Mouse (Mus musculus) pancreas, adult 10 weeks (tissue): ENCODE measurements around the gene Gm5483. TPM values are rescaled to one million over a fixed set of nuclear protein-coding genes. Genes with fewer than 3 reads are reported as not detected.

Experiments
- polyA plus RNA-seq: library from polyadenylated mRNA; stranded (reverse); fragments of 350-450 nt; fragmentation: Illumina TruSeq; extraction: RNeasy Lipid Tissue Mini Kit (QIAGEN cat#74804); gene quantifications from one replicate; pipeline ENCODE4 v1.2.3, GENCODE M21; 2015; ENCODE audit warnings: low read depth, low replicate concordance; ENCODE audit not compliant: insufficient read depth

Gm5483 gene
- not detected for polyA plus RNA-seq

DNA sequence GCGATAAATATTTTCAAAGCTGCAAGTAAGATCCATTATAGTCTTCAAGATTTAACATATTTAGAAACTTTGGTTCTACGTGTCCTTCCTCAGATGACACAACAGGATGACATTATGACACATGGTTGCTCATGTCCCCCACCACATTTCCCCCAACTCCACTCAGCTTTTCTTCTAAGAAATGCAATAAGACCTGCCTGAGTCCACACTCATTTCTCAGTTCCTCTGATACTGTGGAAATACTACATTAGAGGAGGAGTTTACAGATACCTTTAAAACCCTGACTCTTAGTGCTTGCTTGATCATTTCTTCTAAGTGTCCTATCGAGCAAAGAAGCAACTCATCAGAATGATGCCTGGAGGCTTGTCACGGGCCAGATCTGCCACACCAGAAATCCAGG is at the start of gene Gm5483:
TSS of gene Gm5483 (plus strand) at position 301 of the 400 bp plus-strand sequence.

DNA sequence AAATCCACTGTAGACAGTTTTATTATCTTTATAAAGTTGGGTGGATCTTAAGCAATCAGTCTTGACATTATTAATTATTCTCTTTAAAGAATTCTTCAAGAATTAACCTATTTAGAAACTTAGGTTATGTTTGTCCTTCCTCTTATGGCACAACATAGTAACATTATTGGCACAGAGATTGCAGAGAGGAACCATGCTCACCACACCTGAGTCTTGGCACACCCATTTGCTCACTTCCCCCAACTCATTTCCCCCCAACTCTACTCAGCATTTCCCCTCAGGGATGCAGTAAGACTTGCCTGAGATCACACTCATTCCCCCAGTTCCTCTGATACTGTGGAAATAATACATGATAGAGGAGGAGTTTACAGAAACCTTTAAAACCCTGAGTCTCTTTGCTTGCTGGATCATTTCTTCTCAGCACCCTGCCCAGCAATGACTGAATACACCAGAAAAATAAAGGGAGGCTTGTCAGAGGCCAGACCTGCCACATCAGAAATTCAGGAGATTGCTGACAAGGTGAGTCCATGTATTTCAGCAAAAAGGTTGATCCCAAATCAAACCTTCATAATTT is 27.5 kb upstream of the Gm5483 start, which contains the start of gene Stfa2l1:
TSS of gene Stfa2l1 (plus strand) at position 410 of the 574 bp plus-strand sequence.

DNA sequence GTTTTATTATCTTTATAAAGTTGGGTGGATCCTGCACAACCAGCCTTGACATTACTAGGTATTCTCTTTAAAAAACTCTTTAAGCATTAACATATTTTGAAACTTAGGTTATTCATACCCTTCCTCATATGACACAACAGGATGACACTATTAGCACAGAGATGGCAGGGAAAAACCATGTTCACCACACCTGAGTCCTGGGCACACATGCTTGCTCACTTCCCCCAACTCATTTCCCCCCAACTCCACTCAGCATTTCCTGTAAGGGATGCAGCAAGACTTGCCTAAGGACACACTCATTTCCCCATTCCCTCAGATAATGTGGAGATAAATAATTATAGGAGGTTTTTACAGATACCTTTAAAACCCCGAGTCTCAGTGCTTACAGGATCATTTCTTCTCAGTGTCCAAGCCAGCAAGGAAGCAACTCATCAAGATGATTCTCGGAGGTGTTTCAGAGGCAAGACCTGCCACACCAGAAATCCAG is 26.0 kb downstream of the Gm5483 start, which contains the start of gene Gm5416:
TSS of gene Gm5416 (plus strand) at position 437 of the 487 bp plus-strand sequence.

DNA sequence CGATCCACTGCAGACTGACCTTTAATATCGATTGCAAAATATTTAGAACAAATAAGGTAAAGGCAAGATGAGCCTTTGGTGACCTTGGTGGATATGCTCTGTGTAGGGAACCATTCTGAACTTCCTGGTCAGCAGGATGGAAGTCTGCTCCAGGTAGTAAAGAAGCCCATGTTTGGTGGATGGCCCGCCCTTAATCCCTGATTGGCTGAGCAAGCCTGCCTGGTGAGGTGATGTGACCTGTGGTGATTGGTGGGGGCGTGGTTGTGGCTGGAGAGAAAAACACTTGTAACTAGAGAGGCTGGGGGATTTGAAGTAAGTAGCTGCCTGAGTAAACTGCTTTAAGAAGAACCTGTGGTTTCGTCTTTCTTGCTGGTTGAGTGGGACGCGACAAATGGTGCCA is 37.2 kb downstream of the Gm5483 start, which contains the start of gene 2010005H15Rik:
TSS of gene 2010005H15Rik (plus strand) at position 301 of the 400 bp plus-strand sequence.

Other genes starting within 250 kb of the Gm5483 start
- gene Parp9, start 245.7 kb upstream of the Gm5483 start, polyA plus RNA-seq: 3.7 TPM
- 2.1 TPM for gene Dtx3l, start 245.1 kb upstream of the Gm5483 start, polyA plus RNA-seq
- 5.1 TPM for gene Kpna1, start 205.5 kb upstream of the Gm5483 start, polyA plus RNA-seq
- gene Wdr5b, start 143.0 kb upstream of the Gm5483 start, polyA plus RNA-seq: 1.8 TPM
- 19.9 TPM for gene Fam162a, start 112.6 kb upstream of the Gm5483 start, polyA plus RNA-seq
- 19.4 TPM for gene Ccdc58, start 112.5 kb upstream of the Gm5483 start, polyA plus RNA-seq
- not detected for gene Csta1, start 53.0 kb upstream of the Gm5483 start, polyA plus RNA-seq
- not detected for gene Stfa2l1, start 27.4 kb upstream of the Gm5483 start, polyA plus RNA-seq
- not detected for gene Gm5416, start 26.2 kb downstream of the Gm5483 start, polyA plus RNA-seq
- not detected for gene 2010005H15Rik, start 37.3 kb downstream of the Gm5483 start, polyA plus RNA-seq
- gene Stfa1, start 92.7 kb downstream of the Gm5483 start, polyA plus RNA-seq: not detected
- gene BC117090, start 150.1 kb downstream of the Gm5483 start, polyA plus RNA-seq: not detected
- not detected for gene BC100530, start 183.5 kb downstream of the Gm5483 start, polyA plus RNA-seq
- gene Stfa2, start 224.2 kb downstream of the Gm5483 start, polyA plus RNA-seq: not detected